Mouse (Mus musculus): ENCODE measurements around the gene P4ha3.
"Not testable (repeated sequence)": the region's sequence is repeated elsewhere in the genome, so short reads cannot be mapped to it uniquely, and the experiment has no call there.

P4ha3 gene

GRCm38 (mm10) chr7:100285383-100285782 lies at the start of gene P4ha3:
TSS of gene P4ha3 (plus strand) at chr7:100285520.
- peak; percentile 18 for DNase-seq (ENCODE audit: low read depth, low spot score)

GRCm38 (mm10) chr7:100238271-100238670 lies 47.0 kb upstream of the P4ha3 start:
- DNase-seq (ENCODE audit: low read depth, low spot score): no peak

GRCm38 (mm10) chr7:100240601-100241000 lies 44.7 kb upstream of the P4ha3 start:
- DNase-seq (ENCODE audit: low read depth, low spot score): no peak

GRCm38 (mm10) chr7:100243007-100243406 lies 42.3 kb upstream of the P4ha3 start:
- DNase-seq (ENCODE audit: low read depth, low spot score): no peak

- DNase-seq (ENCODE audit: low read depth, low spot score): no peak
Observed at GRCm38 (mm10) chr7:100244225-100244624, 41.1 kb upstream of the P4ha3 start.

GRCm38 (mm10) chr7:100245176-100245575 lies 40.1 kb upstream of the P4ha3 start:
- DNase-seq (ENCODE audit: low read depth, low spot score): no peak

- no peak for DNase-seq (ENCODE audit: low read depth, low spot score)
Observed at GRCm38 (mm10) chr7:100250667-100251066, 34.7 kb upstream of the P4ha3 start.

GRCm38 (mm10) chr7:100262350-100262749 lies 23.0 kb upstream of the P4ha3 start:
- DNase-seq (ENCODE audit: low read depth, low spot score): no peak

GRCm38 (mm10) chr7:100264934-100265333 lies 20.4 kb upstream of the P4ha3 start:
- DNase-seq (ENCODE audit: low read depth, low spot score): not testable (repeated sequence)

- DNase-seq (ENCODE audit: low read depth, low spot score): no peak
Observed at GRCm38 (mm10) chr7:100272369-100272768, 13.0 kb upstream of the P4ha3 start.

- no peak for DNase-seq (ENCODE audit: low read depth, low spot score)
Observed at GRCm38 (mm10) chr7:100274507-100274906, 10.8 kb upstream of the P4ha3 start.

GRCm38 (mm10) chr7:100276397-100276796 lies 8.9 kb upstream of the P4ha3 start:
- no peak for DNase-seq (ENCODE audit: low read depth, low spot score)

GRCm38 (mm10) chr7:100279803-100280202 lies 5.5 kb upstream of the P4ha3 start:
- peak; percentile 70 for DNase-seq (ENCODE audit: low read depth, low spot score)

- no peak for DNase-seq (ENCODE audit: low read depth, low spot score)
Observed at GRCm38 (mm10) chr7:100281596-100281995, 3.7 kb upstream of the P4ha3 start.

GRCm38 (mm10) chr7:100283298-100283697 lies 2.0 kb upstream of the P4ha3 start:
- DNase-seq (ENCODE audit: low read depth, low spot score): no peak

GRCm38 (mm10) chr7:100287748-100288578 lies 2.6 kb downstream of the P4ha3 start:
- peak; percentile 83 for DNase-seq (ENCODE audit: low read depth, low spot score)

GRCm38 (mm10) chr7:100288622-100289021 lies 3.3 kb downstream of the P4ha3 start:
- DNase-seq (ENCODE audit: low read depth, low spot score): peak; percentile 84

GRCm38 (mm10) chr7:100293546-100293945 lies 8.2 kb downstream of the P4ha3 start:
- DNase-seq (ENCODE audit: low read depth, low spot score): no peak

GRCm38 (mm10) chr7:100295745-100296144 lies 10.4 kb downstream of the P4ha3 start:
- DNase-seq (ENCODE audit: low read depth, low spot score): no peak

- no peak for DNase-seq (ENCODE audit: low read depth, low spot score)
Observed at GRCm38 (mm10) chr7:100296699-100297098, 11.4 kb downstream of the P4ha3 start.

GRCm38 (mm10) chr7:100298861-100299510 lies 13.7 kb downstream of the P4ha3 start:
- peak; percentile 37 for DNase-seq (ENCODE audit: low read depth, low spot score)

- DNase-seq (ENCODE audit: low read depth, low spot score): no peak
Observed at GRCm38 (mm10) chr7:100301390-100301789, 16.1 kb downstream of the P4ha3 start.

GRCm38 (mm10) chr7:100302316-100302715 lies 17.0 kb downstream of the P4ha3 start:
- DNase-seq (ENCODE audit: low read depth, low spot score): no peak
